Mouse (Mus musculus): Measurements from ENCODE around the gene Lamc3.

- peak; percentile 79 for TF ChIP-seq CTCF (IDR thresholded peaks at IDR 0.05; ENCODE audit: low read depth)
- TF ChIP-seq EP300 (IDR thresholded peaks at IDR 0.05; ENCODE audit: low read depth), result no peak
Measured at GRCm38 (mm10) chr2:31917636-31918035, 30.5 kb downstream of the Lamc3 start.

All from liver, postnatal 0 days (tissue).